Mouse (Mus musculus) spleen, postnatal 10 days (tissue): Measurements from ENCODE around the gene Klf14.
A peak's percentile ranks its signal among the peaks of the same experiment; 100 is the strongest.

Experiments
- DNase-seq, 2 experiments: peaks; one replicate each; pipeline ENCODE4 v3.0.0; 2021 to 2022; ENCODE audit warnings: low spot score in 2 of 2

The Klf14 gene

GRCm38 (mm10) chr6:30958736-30959540 is at the start of gene Klf14:
Klf14 (minus strand) TSS chr6:30959078.
- peak in 1 of 2 experiments; percentile 16 for DNase-seq

DNA sequence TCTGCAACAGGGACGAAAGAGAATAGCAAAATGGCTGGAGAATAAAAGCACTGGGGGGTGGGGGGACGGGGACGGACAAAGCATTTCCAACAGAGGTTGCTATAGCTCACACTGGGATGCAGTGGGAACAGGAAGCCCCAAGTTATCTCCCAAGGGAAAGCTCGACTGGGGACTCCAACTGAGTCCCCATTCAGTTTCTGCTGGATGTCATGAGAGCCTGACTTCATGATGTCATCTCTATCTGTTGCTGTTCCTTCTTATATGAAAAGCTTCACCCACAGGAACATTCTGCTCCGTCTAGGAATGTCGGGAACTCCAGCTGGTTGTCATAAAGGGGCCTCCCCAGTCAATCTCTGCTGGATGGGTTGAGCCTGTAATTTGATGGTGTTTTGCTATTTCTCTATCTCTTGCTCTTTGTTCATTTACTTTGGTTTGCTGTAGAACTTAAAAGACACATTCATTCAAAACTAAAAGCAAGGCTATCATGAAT is 47.3 kb upstream of the Klf14 start:
- no peak for DNase-seq

DNA sequence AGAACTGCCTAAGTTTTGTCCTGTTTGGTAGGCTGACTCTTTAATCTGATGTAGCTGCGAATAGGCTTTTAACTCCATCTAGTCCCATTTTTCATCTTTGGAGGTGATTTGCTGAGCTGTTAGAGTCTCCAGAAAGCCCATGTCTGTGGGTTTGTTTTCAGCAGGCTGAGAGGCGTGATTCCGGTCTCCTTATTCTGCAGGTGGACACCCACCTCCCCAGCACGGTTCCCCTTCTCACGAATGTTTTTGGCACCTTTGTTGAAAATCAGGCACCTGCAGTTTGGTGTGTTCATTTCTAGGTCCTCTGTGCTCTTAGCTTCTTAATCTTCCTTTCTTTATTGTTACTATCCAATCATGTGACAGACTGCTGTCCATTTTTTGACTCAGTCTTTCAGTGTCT is 27.5 kb upstream of the Klf14 start:
- no peak for DNase-seq

GRCm38 (mm10) chr6:30983021-30983420 is 24.1 kb upstream of the Klf14 start:
- no peak for DNase-seq

- DNase-seq: no peak
Observed at GRCm38 (mm10) chr6:30982372-30982980, 23.6 kb upstream of the Klf14 start.

- DNase-seq: no peak
Observed at GRCm38 (mm10) chr6:30981351-30981750, 22.5 kb upstream of the Klf14 start.

DNA sequence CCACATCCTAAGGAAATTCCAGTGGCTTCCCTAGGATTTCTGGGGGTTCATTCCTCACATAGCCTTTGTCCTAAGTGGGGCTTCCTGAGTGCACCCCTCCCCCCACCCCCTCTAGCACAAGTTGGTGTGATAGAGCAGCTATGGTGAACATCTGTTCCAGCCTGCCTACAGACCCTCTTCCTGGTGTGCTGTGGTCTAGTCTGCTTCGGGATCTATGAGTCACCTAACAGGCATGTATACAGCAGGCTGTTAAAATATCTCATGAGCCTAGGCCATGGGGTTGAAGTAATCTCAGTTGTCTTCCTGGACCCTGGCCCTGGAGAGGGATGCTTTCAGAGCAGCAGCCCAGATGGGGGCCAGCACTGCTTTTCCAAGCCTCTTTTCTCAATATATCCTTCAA is 19.7 kb upstream of the Klf14 start:
- no peak for DNase-seq

GRCm38 (mm10) chr6:30972121-30972520 is 13.2 kb upstream of the Klf14 start:
- DNase-seq: no peak

DNA sequence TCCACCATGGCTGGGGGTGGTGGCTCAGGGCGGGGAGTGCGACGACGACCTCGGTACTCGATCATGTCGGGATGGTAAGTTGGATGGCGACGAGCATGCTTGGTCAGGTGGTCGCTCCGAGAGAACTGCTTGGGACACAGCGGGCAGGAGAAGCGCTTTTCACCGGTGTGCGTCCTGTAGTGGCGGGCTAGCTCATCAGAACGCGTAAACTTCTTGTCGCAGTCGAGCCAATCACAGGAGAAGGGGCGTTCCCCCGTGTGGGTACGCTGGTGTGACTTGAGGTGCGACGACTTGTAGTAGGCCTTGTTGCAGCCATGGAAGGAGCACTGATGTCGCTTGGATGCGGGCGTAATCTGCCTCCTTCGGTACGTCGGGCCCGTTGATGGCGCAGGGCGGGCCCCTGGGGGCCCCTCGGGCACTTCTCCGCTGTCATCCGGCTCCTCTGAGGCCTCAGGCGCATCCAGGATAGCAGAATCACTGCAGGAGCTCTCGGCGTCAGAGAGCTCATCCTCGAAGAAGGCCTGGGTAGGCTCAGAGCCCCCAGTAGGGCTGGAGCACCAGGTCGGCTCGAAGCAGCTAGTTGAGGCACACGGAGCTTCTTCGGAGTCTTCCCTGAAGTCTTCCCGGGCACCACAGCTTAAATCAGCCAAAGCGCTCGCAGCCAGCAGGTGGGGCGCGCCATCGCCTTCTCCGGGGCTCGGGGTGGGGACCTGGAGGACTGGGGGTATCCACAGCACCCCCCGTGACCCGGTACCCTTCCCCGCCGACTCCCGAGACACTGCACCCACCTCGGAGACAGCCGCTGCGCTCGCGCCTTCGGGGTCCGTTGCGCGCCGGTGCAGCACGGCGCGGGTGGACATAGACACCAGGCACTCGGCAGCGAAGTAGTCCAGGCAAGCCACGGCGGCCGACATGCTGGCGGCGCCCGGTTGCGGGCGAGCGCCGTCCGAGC is 818 bp downstream of the Klf14 start:
- peak in 1 of 2 experiments; percentile 16 for DNase-seq

GRCm38 (mm10) chr6:30939264-30939663 is 19.6 kb downstream of the Klf14 start:
- DNase-seq: no peak

GRCm38 (mm10) chr6:30922821-30923220 is 36.1 kb downstream of the Klf14 start:
- DNase-seq: no peak

DNA sequence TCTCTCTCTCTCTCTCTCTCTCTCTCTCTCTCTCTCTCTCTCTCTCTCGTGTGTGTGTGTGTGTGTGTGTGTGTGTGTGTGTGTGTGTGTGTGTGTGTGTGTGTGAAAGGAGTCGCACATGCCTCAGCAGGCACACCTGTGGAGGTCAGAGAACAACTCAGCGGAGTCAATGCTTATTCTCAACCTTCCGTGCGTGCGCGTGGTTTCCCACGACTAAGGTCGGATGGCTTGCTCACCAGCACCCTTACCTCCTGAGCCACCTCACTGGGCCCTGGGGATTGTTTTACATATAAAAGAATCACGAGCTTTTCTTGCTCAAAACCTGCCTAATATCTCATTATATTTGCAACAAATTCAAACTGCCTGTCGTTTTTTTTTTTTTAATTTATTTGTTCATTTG is 37.1 kb downstream of the Klf14 start:
- peak in 1 of 2 experiments; percentile 15 for DNase-seq

DNA sequence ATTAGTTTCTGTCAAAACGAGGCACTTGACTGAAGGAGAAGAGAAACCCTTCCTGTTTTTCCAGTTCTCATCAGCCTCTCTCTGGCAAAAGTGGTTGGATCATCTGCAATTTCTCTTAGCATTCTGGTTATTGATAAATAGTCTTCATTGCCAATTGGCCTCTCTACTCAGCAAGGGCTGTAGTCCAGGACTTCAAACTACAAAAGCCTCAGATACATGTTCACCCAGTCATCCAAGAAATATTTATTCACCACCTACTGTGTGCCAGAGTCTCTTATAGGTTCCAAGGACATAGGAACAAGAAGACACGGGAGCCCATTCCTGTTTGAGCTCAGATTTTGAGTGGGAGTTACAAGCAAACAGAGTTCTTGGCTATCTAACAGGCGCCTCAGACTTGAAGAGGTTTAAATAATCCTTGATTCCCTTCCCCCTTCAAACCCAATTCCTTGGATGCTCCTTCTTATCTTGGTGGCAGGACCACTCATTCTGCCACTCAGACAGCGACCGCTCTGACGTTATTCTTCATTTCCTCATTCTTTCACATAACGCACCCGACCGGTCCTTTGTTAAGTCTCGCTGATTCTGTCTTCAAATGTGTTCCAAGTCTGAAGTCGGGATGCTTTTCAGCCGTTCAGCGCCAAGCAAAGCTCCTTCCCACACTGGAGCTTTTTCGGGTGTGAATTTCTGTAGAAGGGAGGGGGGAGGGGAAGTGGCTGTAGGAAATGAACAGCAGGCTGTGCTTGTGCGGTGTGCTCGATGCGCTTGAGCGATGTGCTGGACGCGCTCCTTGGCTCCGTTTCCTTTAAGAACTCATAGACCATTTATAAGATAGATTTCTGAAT is 37.8 kb downstream of the Klf14 start:
- peak in 1 of 2 experiments; percentile 13 for DNase-seq

GRCm38 (mm10) chr6:30915473-30915872 is 43.4 kb downstream of the Klf14 start, which contains the start of gene Tsga13:
Tsga13 (minus strand) TSS chr6:30915573.
- no peak for DNase-seq

GRCm38 (mm10) chr6:30907970-30908369 is 50.9 kb downstream of the Klf14 start:
- no peak for DNase-seq
